Mouse (Mus musculus): ENCODE data around the gene Amer2. TPM values are rescaled to one million over a fixed set of nuclear protein-coding genes. Genes with fewer than 3 reads are reported as not detected.

Amer2 gene
- not detected for total RNA-seq (2023)

GRCm38 (mm10) chr14:60372821-60373309, at the start of gene Amer2:
Gene Amer2, plus strand, starts transcription at chr14:60373259.

Other genes with a start within 250 kb of the Amer2 start
- gene Atp8a2, start 176.1 kb upstream of the Amer2 start, total RNA-seq (2023): 10 to 100 TPM in 1 of 2 experiments, 1 to 10 TPM in 1; 5.5 to 11.4 TPM
- under 1 TPM; 0.77 to 0.82 TPM for gene Nupl1, start 121.8 kb upstream of the Amer2 start, total RNA-seq (2023)
- gene Gm49336, start 121.8 kb upstream of the Amer2 start, total RNA-seq (2023): 10 to 100 TPM; 57.8 to 64.1 TPM
- gene Mtmr6, start 108.0 kb upstream of the Amer2 start, total RNA-seq (2023): 10 to 100 TPM; 46.8 to 54.2 TPM